Mouse (Mus musculus) bone marrow, adult 2 months (tissue): ENCODE measurements around the gene Zdbf2. TPM values are rescaled to one million over a fixed set of nuclear protein-coding genes. Genes with fewer than 3 reads are reported as not detected.

Experiments used
- H3K27ac ChIP-seq: fragments of 200-500 bp; 2 replicates; pipeline ENCODE4 v1.5.1; 2012; ENCODE audit warnings: low read depth, mild to moderate bottlenecking, control low read depth, inconsistent platforms, low read length; ENCODE audit not compliant: control insufficient read depth, poor library complexity, insufficient read depth
- H3K4me1 ChIP-seq: fragments of 200-500 bp; 2 replicates; pipeline ENCODE4 v1.6.1; 2011; ENCODE audit warnings: low read length; ENCODE audit not compliant: control insufficient read depth, insufficient read depth
- H3K4me3 ChIP-seq: fragments of 200-500 bp; replicated peaks from 2 replicates; pipeline ENCODE3; 2011; ENCODE audit warnings: mild to moderate bottlenecking, low read depth, low read length, control low read depth; ENCODE audit not compliant: control insufficient read depth
- CTCF ChIP-seq: fragments of 200-500 bp; IDR thresholded peaks from 2 replicates; pipeline ENCODE4 v1.5.1; 2011; ENCODE audit warnings: low read length, control low read depth; ENCODE audit not compliant: control insufficient read depth, insufficient read depth
- POLR2A ChIP-seq: fragments of 200-500 bp; IDR thresholded peaks from 2 replicates; pipeline ENCODE4 v1.6.1; 2011; ENCODE audit warnings: low read depth, mild to moderate bottlenecking, control low read depth, low read length, borderline replicate concordance; ENCODE audit not compliant: control insufficient read depth
- WGBS: fragments of 180-500 bp; shearing (Covaris S2); methylation state at CpG from one replicate; pipeline ENCODE4 v1.1.7; 2018; 5-methylcytosine and 5-hydroxymethylcytosine counted together
- polyA plus RNA-seq: library from polyadenylated mRNA; stranded (reverse); fragments of >200 nt; gene quantifications from 2 replicates; pipeline ENCODE4 v1.2.4, GENCODE M21; 2011; ENCODE audit warnings: low replicate concordance; ENCODE audit not compliant: missing spikeins, insufficient read depth, insufficient read length

Gene Zdbf2
- polyA plus RNA-seq, 1 experiment = 1.1 TPM

DNA sequence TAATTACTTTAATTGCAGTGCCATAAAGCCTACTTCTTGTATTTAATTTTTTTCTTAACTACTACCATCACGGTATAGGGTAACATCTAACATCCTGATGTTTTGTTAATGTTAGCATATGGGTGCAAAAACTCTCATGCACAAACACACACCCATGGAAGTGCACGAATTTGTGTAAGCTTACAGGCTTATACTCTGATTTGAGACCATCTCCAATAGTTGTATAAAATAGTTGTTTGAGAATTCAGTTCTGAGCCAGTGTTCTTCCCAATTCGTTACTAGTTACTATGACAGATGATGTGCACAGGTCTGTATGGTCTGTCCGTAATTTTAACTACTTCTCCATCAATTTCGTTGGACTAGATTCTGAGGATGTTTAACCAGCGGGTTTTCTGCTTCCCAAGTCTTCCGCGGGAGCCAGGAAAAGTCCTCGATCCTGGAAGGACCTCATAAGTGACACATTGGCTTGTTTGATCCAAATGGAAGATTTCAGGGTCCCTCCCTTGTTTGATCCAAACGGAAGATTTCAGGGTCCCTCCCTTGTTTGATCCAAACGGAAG is 13.7 kb upstream of the Zdbf2 start:
- TF ChIP-seq CTCF (no peak), POLR2A (no peak)
- WGBS = 42% methylated on average over 11 of the region's 11 CpGs
- Histone ChIP-seq H3K4me1 (no peaks in the 10 kb centered on the region), H3K4me3 (no peak overlapping the region), H3K27ac (no peak overlapping the region)

DNA sequence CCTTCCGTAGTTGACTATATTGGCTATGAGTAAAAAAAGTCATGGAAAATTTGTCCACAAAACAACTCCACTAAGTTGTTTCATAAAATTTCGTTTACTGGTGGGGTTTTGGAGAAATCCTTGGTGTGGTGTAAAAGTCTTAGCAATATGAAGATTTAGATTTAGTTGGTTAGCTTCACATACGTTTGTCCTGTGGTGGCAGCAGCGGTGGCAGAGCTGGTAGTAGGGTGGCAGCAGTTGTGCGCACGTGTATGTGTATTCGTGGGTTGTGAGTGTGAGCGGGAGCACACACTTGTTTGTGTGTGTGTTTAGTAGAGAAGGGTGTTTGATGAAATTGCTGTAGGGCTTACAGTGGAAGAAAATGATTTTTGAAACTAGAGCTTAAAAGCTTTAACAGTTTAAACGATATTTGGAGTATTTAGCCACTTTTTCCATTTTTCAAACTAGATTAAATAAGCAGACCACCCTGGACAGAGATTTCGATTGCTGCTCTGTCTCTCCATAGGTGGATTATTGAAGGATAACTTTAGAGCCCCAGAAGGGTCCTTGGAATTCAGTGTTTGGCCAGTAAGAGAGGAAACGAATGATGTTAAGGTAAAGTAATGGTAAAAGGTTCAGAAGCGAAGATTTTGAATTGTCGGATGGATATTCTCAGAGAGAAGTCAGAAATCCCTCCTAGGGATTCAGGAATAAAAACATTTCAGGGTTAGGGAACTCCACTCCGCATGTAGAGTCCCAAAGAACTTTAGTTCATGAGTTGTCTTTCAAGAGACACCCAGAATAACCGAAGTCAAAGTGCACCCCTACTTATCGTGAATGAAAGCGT is 12.9 kb upstream of the Zdbf2 start:
- Histone ChIP-seq H3K4me1 (no peaks in the 10 kb centered on the region), H3K27ac (no peak overlapping the region), H3K4me3 (no peak overlapping the region)
- TF ChIP-seq CTCF (no peak), POLR2A (no peak)
- whole genome bisulfite sequencing = 47% methylated on average over 17 of the region's 17 CpGs

DNA sequence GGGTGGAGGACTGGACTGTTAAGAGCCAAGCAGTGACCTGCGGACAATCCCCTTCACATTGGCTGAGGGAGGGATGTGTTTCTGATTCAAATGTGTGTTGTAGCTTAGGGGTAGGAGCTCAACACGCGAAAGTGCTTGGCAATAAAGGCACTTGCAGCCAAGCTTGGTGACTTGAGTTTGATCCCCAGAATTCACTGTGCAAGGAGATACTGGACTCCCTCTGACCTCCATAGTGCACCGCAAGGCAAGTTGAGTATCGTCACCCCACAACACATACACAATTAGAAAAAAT is 12.4 kb upstream of the Zdbf2 start:
- H3K4me1 ChIP-seq = no peaks in the 10 kb centered on the region
- WGBS = 48% methylated on average over 5 of the region's 5 CpGs
- no peak overlapping the region for H3K27ac ChIP-seq
- no peak for TF ChIP-seq CTCF
- no peak for TF ChIP-seq POLR2A
- no peak overlapping the region for H3K4me3 ChIP-seq

DNA sequence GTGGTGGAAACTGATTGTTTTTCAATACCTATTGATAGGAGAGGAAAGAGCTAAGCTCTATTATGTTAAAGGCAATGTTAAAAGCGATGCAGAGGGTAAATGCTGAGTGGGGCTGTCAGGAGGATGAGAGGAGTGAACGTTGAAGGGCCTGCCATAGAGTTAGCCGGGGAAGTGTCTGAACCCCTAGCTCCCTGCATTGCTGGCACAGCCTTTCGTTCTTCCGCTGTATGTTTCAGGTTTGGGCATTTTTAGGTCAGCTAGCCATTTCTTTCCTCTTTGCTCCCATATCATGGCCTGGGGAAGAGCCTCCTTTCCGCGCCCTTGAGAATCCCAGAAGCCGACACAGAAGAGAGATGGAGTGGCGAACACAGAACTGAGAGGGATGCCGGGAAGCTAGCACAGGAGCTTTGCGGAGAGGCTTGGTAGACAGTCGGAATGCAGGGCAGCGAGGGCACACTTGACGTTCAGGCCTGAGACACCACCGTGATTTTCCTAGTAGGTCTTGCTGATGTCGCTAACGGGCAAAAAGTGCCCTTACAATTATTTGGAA is 11.9 kb upstream of the Zdbf2 start:
- 49% methylated on average over 17 of the region's 17 CpGs for WGBS
- H3K4me3 ChIP-seq = no peak overlapping the region
- TF ChIP-seq POLR2A (no peak), CTCF (no peak)
- no peak overlapping the region for H3K27ac ChIP-seq
- H3K4me1 ChIP-seq = no peaks in the 10 kb centered on the region

DNA sequence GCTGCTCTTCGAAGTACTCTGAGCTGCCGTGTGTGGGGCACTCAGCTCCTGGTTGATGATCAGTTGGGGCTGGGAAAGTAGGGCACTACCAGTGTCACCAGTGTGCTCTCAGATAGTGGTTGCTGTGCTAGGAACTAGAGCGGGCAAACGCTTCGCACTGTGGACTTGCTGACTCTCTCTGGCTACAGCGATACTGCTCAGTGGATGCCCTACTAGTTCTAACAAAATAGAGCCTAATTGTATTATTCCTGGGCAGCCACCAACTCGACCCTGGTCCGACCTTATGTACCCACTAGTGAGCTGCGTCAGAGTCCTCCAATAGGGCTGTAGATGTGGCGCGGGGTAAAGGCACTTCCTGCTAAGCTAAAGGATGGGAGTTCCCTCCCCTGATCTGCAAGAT is 9.4 kb upstream of the Zdbf2 start:
- Histone ChIP-seq H3K4me3 (no peak overlapping the region), H3K4me1 (no peaks in the 10 kb centered on the region), H3K27ac (no peak overlapping the region)
- WGBS = 50% methylated on average over 11 of the region's 11 CpGs
- no peak for TF ChIP-seq POLR2A
- no peak for TF ChIP-seq CTCF

DNA sequence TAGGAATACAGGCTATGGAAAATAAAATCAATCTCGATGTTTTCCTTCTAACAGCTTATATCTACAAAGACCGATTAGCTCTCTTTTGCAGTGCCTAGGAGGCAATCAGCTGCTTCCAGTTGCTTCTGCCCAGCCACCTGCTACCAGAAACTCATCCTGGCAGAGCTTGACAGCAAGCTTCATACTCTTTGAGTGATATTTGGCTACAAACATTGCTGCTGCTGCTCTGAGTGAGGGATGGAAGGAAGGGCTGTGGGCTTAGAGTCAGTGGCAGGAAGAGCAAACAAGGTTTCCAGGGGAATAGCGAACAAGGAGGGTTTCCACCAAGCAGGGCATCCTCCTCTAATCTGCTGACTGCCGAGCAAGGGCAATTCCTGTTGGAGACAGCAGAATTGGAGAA is 7.6 kb upstream of the Zdbf2 start:
- TF ChIP-seq CTCF = no peak
- no peak for TF ChIP-seq POLR2A

DNA sequence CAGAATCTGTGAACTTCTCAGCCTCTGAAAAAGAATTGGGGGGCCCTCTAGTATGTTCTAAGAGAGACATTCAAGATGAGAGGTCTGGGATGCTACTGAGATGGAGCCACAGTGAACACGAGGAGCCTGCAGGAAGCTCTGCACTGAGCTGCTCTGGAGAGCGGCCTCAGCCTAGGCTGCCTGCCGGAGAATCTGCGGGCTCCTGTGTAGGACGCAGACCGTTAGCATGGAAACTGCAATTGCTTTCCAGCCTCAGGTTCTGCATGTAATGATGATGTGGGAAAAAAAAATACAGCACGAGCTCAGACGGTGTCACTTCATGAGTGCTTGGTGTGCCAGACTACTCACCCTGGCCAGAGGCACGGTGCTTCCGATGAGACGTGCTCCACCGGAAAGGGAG is 6.9 kb upstream of the Zdbf2 start:
- WGBS = 41% methylated on average over 12 of the region's 12 CpGs
- Histone ChIP-seq H3K4me1 (no peaks in the 10 kb centered on the region), H3K4me3 (no peak overlapping the region), H3K27ac (no peak overlapping the region; the same call in 1 of the 2 replicates)
- TF ChIP-seq POLR2A (no peak), CTCF (no peak)

More for the DNA sequence above, 7.6 kb upstream of the Zdbf2 start:
- WGBS = 34% methylated on average over 4 of the region's 4 CpGs
- H3K4me1 ChIP-seq = no peaks in the 10 kb centered on the region
- no peak overlapping the region for H3K27ac ChIP-seq
- H3K4me3 ChIP-seq = no peak overlapping the region

DNA sequence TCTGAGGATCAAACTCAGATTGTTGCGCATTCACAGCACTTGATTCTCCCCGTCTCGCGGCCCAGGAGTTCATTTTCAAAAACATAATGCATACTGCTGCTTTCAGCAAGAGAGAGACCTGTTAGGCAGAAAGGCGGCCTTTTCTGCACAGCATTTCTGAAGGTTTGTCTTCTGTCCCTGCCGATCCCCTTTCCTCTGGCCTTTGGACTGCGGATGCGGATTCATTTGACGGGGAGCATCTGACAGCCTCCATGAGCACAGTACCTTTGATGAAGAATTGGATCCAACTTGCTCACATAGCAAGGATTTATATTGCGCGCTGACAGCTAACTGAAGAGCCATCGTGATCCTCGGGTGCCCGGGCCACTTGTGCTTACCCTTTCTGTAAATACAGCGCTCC is 6.3 kb upstream of the Zdbf2 start:
- Histone ChIP-seq H3K4me3 (no peak overlapping the region), H3K27ac (no peak overlapping the region), H3K4me1 (no peaks in the 10 kb centered on the region)
- TF ChIP-seq CTCF = no peak
- TF ChIP-seq POLR2A = no peak
- 39% methylated on average over 15 of the region's 15 CpGs for WGBS

DNA sequence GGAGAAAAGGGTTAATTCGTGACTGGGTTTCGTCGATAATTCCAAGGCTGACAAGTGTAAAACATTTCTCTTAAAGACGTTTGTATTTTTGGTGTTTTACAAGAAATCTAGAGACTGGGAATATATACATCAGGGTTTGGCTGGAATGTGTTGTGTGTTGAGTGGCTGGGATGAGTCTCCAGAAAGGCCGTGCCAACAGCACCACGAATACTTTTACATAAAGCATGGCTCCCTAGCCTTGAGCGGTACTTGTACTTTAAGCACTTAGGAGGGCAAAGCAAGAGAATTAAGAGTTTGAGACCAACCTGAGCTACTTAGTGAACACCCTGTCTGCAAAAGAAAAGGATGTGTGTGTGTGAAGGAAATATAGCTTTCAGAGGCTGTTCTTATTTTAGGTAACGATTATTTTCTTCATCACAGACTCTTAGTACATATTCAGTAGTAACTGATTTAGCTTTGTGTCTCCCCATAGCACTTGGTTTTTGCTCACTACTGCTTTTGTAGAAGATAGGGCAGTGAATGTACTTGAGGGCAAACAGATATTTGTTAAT is 865 bp upstream of the Zdbf2 start:
- WGBS = 36% methylated on average over 8 of the region's 8 CpGs
- Histone ChIP-seq H3K4me1 (no peaks in the 10 kb centered on the region), H3K4me3 (no peak overlapping the region), H3K27ac (no peak overlapping the region)
- TF ChIP-seq POLR2A (no peak), CTCF (no peak)
